Mouse (Mus musculus) heart, embryonic 12.5 days (tissue): ENCODE measurements around the gene Mat1a. TPM values are rescaled to one million over a fixed set of nuclear protein-coding genes. Genes with fewer than 3 reads are reported as not detected.

ENCODE experiments used
- polyA plus RNA-seq: library from polyadenylated mRNA; unstranded; fragments of >200 nt; fragmentation: Nextera tagmentation; extraction: Ambion mirVana; gene quantifications from 2 replicates; pipeline ENCODE4 v1.2.1, GENCODE M21; 2016

Mat1a gene
- polyA plus RNA-seq, 1 experiment from 2014 or later, result 0.63 TPM

Other genes starting within 250 kb of the Mat1a start
- gene Sh2d4b, start 211.8 kb upstream of the Mat1a start, polyA plus RNA-seq, result 0.50 and 0.82 TPM in 2 replicates
- 43.2 and 46.7 TPM in 2 replicates for gene Tspan14, start 138.2 kb upstream of the Mat1a start, polyA plus RNA-seq
- gene Fam213a, start 91.2 kb upstream of the Mat1a start, polyA plus RNA-seq, result 58.7 and 59.1 TPM in 2 replicates
- gene Dydc2, start 35.8 kb upstream of the Mat1a start, polyA plus RNA-seq, result 0.29 TPM in 1 of 2 replicates, not detected in the other
- not detected in 2 replicates for gene Dydc1, start 32.1 kb upstream of the Mat1a start, polyA plus RNA-seq
- gene Sftpa1, start 26.7 kb downstream of the Mat1a start, polyA plus RNA-seq, result 0.20 and 0.23 TPM in 2 replicates
- 0.27 TPM in 1 of 2 replicates, not detected in the other for gene Mbl1, start 46.4 kb downstream of the Mat1a start, polyA plus RNA-seq
- gene Sftpd, start 80.1 kb downstream of the Mat1a start, polyA plus RNA-seq, result not detected in 2 replicates
- gene Gm2832, start 173.8 kb downstream of the Mat1a start, polyA plus RNA-seq, result 0.14 TPM in 1 of 2 replicates, not detected in the other
- not detected in 2 replicates for gene Gm5798, start 243.6 kb downstream of the Mat1a start, polyA plus RNA-seq